Mouse (Mus musculus): ENCODE measurements around the gene Tep1. TPM values are rescaled to one million over a fixed set of nuclear protein-coding genes. Genes with fewer than 3 reads are reported as not detected.
"Not testable (repeated sequence)": the region's sequence is repeated elsewhere in the genome, so short reads cannot be mapped to it uniquely, and the experiment has no call there.

Tep1 gene
- polyA plus RNA-seq, 1 experiment from 2014 or later: 5.3 TPM

GRCm38 (mm10) chr14:50865005-50865404, 5.4 kb downstream of the Tep1 start:
- not testable (repeated sequence) for H3K9ac ChIP-seq; H3K27ac ChIP-seq; H3K36me3 ChIP-seq; H3K9me3 ChIP-seq; H3K4me3 ChIP-seq; H3K4me2 ChIP-seq; ATAC-seq (ENCODE audit: borderline replicate concordance, extremely low read depth, low FRiP score, low TSS enrichment); H3K27me3 ChIP-seq; H3K4me1 ChIP-seq

GRCm38 (mm10) chr14:50862641-50863040, 7.7 kb downstream of the Tep1 start:
- Histone ChIP-seq H3K36me3 (peaks cover 6% of the 10 kb centered on the region; the same call in 1 of the 2 replicates), H3K9ac (no peak overlapping the region), H3K4me2 (no peak overlapping the region), H3K27me3 (no peaks in the 10 kb centered on the region), H3K27ac (no peak overlapping the region), H3K4me1 (no peaks in the 10 kb centered on the region), H3K4me3 (no peak overlapping the region), H3K9me3 (no peaks in the 10 kb centered on the region)
- WGBS: 83% methylated on average over 10 of the region's 10 CpGs
- ATAC-seq (ENCODE audit: borderline replicate concordance, extremely low read depth, low FRiP score, low TSS enrichment): no peak

GRCm38 (mm10) chr14:50855788-50856187, 14.6 kb downstream of the Tep1 start:
- H3K36me3 ChIP-seq: peaks cover 5% of the 10 kb centered on the region; the same call in 1 of the 2 replicates
- H3K9ac ChIP-seq: no peak overlapping the region
- no peak overlapping the region for H3K27ac ChIP-seq
- H3K4me3 ChIP-seq: no peak overlapping the region
- WGBS: 84% methylated on average over 5 of the region's 5 CpGs
- no peaks in the 10 kb centered on the region for H3K4me1 ChIP-seq
- no peak for ATAC-seq (ENCODE audit: borderline replicate concordance, extremely low read depth, low FRiP score, low TSS enrichment)
- no peaks in the 10 kb centered on the region for H3K9me3 ChIP-seq
- no peaks in the 10 kb centered on the region for H3K27me3 ChIP-seq
- no peak overlapping the region for H3K4me2 ChIP-seq

- Histone ChIP-seq H3K27me3 (no peaks in the 10 kb centered on the region), H3K9me3 (no peaks in the 10 kb centered on the region), H3K4me1 (peaks cover 5% of the 10 kb centered on the region; the same call in 1 of the 2 replicates), H3K4me3 (no peak overlapping the region), H3K36me3 (no peaks in the 10 kb centered on the region), H3K27ac (no peak overlapping the region), H3K9ac (no peak overlapping the region), H3K4me2 (no peak overlapping the region)
- no peak for ATAC-seq (ENCODE audit: borderline replicate concordance, extremely low read depth, low FRiP score, low TSS enrichment)
- 66% methylated on average over 6 of the region's 6 CpGs for WGBS
Measured at GRCm38 (mm10) chr14:50837236-50837635, 33.1 kb downstream of the Tep1 start.

GRCm38 (mm10) chr14:50834435-50834834, 35.9 kb downstream of the Tep1 start:
- Histone ChIP-seq H3K27ac (peak overlapping the region; percentile 74), H3K9me3 (no peaks in the 10 kb centered on the region), H3K36me3 (no peaks in the 10 kb centered on the region), H3K4me3 (no peak overlapping the region), H3K4me1 (peaks cover 5% of the 10 kb centered on the region; the same call in 1 of the 2 replicates), H3K4me2 (no peak overlapping the region), H3K9ac (no peak overlapping the region), H3K27me3 (no peaks in the 10 kb centered on the region)
- ATAC-seq (ENCODE audit: borderline replicate concordance, extremely low read depth, low FRiP score, low TSS enrichment): peak; percentile 84; the same call in 1 of the 2 replicates
- 33% methylated on average over 2 of the region's 2 CpGs for WGBS

GRCm38 (mm10) chr14:50833964-50834363, 36.4 kb downstream of the Tep1 start:
- Histone ChIP-seq H3K4me2 (no peak overlapping the region), H3K36me3 (no peaks in the 10 kb centered on the region), H3K9ac (no peak overlapping the region), H3K9me3 (no peaks in the 10 kb centered on the region), H3K4me3 (no peak overlapping the region), H3K4me1 (peaks cover 5% of the 10 kb centered on the region; the same call in 1 of the 2 replicates), H3K27me3 (no peaks in the 10 kb centered on the region), H3K27ac (peak overlapping the region; percentile 74)
- 65% methylated on average over 10 of the region's 10 CpGs for WGBS
- peak; percentile 63; the same call in 1 of the 2 replicates for ATAC-seq (ENCODE audit: borderline replicate concordance, extremely low read depth, low FRiP score, low TSS enrichment)

- Histone ChIP-seq H3K4me3 (no peak overlapping the region), H3K27ac (no peak overlapping the region), H3K9ac (no peak overlapping the region), H3K36me3 (no peaks in the 10 kb centered on the region), H3K27me3 (no peaks in the 10 kb centered on the region), H3K4me1 (peaks cover 5% of the 10 kb centered on the region; the same call in 1 of the 2 replicates), H3K4me2 (no peak overlapping the region), H3K9me3 (no peaks in the 10 kb centered on the region)
- 79% methylated on average over 3 of the region's 3 CpGs for WGBS
- no peak for ATAC-seq (ENCODE audit: borderline replicate concordance, extremely low read depth, low FRiP score, low TSS enrichment)
Measured at GRCm38 (mm10) chr14:50829878-50830277, 40.5 kb downstream of the Tep1 start.

- Histone ChIP-seq H3K4me3 (no peak overlapping the region), H3K4me2 (no peak overlapping the region), H3K27ac (no peak overlapping the region), H3K9ac (no peak overlapping the region), H3K9me3 (no peaks in the 10 kb centered on the region), H3K27me3 (no peaks in the 10 kb centered on the region), H3K4me1 (no peaks in the 10 kb centered on the region), H3K36me3 (peaks cover 22% of the 10 kb centered on the region)
- WGBS: 85% methylated on average over 4 of the region's 4 CpGs
- ATAC-seq (ENCODE audit: borderline replicate concordance, extremely low read depth, low FRiP score, low TSS enrichment): no peak
Measured at GRCm38 (mm10) chr14:50826579-50826978, 43.8 kb downstream of the Tep1 start.

- peaks cover 45% of the 10 kb centered on the region for H3K36me3 ChIP-seq
- ATAC-seq (ENCODE audit: borderline replicate concordance, extremely low read depth, low FRiP score, low TSS enrichment): no peak
Measured at GRCm38 (mm10) chr14:50824219-50824618, 46.1 kb downstream of the Tep1 start.

GRCm38 (mm10) chr14:50823240-50823639, 47.1 kb downstream of the Tep1 start:
- no peaks in the 10 kb centered on the region for H3K4me1 ChIP-seq
- no peak for ATAC-seq (ENCODE audit: borderline replicate concordance, extremely low read depth, low FRiP score, low TSS enrichment)
- no peak overlapping the region for H3K27ac ChIP-seq
- peaks cover 51% of the 10 kb centered on the region for H3K36me3 ChIP-seq
- no peaks in the 10 kb centered on the region for H3K27me3 ChIP-seq
- H3K4me3 ChIP-seq: no peak overlapping the region
- H3K4me2 ChIP-seq: no peak overlapping the region
- H3K9ac ChIP-seq: no peak overlapping the region
- 75% methylated on average over 2 of the region's 2 CpGs for WGBS
- no peaks in the 10 kb centered on the region for H3K9me3 ChIP-seq

More at GRCm38 (mm10) chr14:50824219-50824618, 46.1 kb downstream of the Tep1 start:
- Histone ChIP-seq H3K9me3 (no peaks in the 10 kb centered on the region), H3K4me2 (no peak overlapping the region), H3K27ac (no peak overlapping the region), H3K27me3 (no peaks in the 10 kb centered on the region), H3K4me3 (no peak overlapping the region), H3K4me1 (no peaks in the 10 kb centered on the region), H3K9ac (no peak overlapping the region)
- 86% methylated on average over 9 of the region's 9 CpGs for WGBS

GRCm38 (mm10) chr14:50813060-50813459, 57.3 kb downstream of the Tep1 start:
- peaks cover 45% of the 10 kb centered on the region for H3K36me3 ChIP-seq
- 85% methylated on average over 2 of the region's 2 CpGs for WGBS
- no peak for ATAC-seq (ENCODE audit: borderline replicate concordance, extremely low read depth, low FRiP score, low TSS enrichment)

GRCm38 (mm10) chr14:50807487-50808072, 62.8 kb downstream of the Tep1 start, which contains the start of the genes Ccnb1ip1 and Parp2:
Gene Ccnb1ip1, minus strand, starts transcription at chr14:50807732.
Gene Parp2, plus strand, starts transcription at chr14:50807841.
- H3K9ac ChIP-seq: peak within 1 kb of the TSS; percentile 68
- no peaks in the 10 kb centered on the region for H3K27me3 ChIP-seq
- peaks cover 13% of the 10 kb centered on the region; the same call in 1 of the 2 replicates for H3K36me3 ChIP-seq
- H3K4me1 ChIP-seq: peaks cover 7% of the 10 kb centered on the region
- WGBS: 1% methylated on average over 42 of the region's 42 CpGs
- peak within 1 kb of the TSS; percentile 61 for H3K4me2 ChIP-seq
- ATAC-seq (ENCODE audit: borderline replicate concordance, extremely low read depth, low FRiP score, low TSS enrichment): peak; percentile 100
- no peaks in the 10 kb centered on the region for H3K9me3 ChIP-seq
- H3K27ac ChIP-seq: peak within 1 kb of the TSS; percentile 89
- peak within 1 kb of the TSS; percentile 63 for H3K4me3 ChIP-seq

More at GRCm38 (mm10) chr14:50813060-50813459, 57.3 kb downstream of the Tep1 start:
- Histone ChIP-seq H3K27ac (no peak overlapping the region), H3K4me2 (no peak overlapping the region), H3K4me3 (no peak overlapping the region), H3K4me1 (peaks cover 4% of the 10 kb centered on the region), H3K9me3 (no peaks in the 10 kb centered on the region), H3K27me3 (no peaks in the 10 kb centered on the region), H3K9ac (no peak overlapping the region)
